Mouse (Mus musculus): ENCODE results near the gene Tbc1d19. TPM values are rescaled to one million over a fixed set of nuclear protein-coding genes. Genes with fewer than 3 reads are reported as not detected.
A peak's percentile ranks its signal among the peaks of the same experiment; 100 is the strongest.

The Tbc1d19 gene
- polyA plus RNA-seq (2015; fragmentation: Nextera tagmentation; extraction: Ambion mirVana): 69.1 and 69.3 TPM in 2 replicates

DNA sequence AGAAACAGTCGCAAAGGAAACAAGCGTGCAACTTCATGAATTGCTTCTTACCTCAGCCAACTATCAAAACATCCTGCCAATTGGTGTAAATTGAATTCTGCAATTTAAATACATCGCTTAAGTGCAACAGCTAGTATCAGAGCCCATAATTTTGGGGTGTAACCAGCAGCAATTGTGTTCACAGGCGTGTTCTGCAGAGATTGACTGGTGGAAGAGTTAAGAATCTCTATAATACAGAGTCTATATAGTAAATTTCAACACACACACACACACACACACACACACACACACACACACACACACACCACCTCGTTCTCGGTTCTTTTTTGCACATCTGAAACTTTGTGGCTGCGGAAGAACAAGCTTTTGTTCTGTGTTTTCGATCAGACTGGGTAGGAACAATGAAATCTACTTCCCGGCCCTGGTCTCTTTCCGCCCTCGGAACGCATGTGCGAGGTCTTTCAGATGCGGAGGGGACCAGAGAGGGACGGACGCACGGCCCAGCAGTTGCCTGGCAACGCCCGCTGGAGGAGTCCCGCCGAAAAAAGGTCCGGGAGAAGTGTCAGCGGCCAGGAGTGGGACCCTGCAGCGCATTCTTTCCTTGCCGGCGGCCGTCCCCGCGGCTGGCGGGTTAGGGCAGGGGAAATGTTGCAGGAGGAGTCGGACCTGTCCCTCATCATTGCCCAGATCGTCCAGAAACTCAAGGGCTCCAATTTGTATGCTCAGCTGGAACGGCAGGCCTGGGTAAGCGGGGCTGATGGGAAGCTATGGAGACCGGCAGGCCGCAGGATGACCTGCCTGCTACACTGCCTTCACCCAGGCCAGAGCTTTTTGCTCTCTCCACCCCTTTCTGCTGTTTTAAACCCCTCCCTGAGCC, at the start of gene Tbc1d19:
Tbc1d19 (plus strand) TSS at position 492 of the 877 bp plus-strand sequence.
- H3K27me3 ChIP-seq: 0 out of 2 replicates have a peak, but pooled peaks cover 6% of the 10 kb centered on the region
- peak within 1 kb of the TSS; percentile 76 for H3K27ac ChIP-seq
- H3K9me3 ChIP-seq: no peaks in the 10 kb centered on the region
- H3K36me3 ChIP-seq: no peaks in the 10 kb centered on the region
- H3K4me1 ChIP-seq (replicated peaks): peaks cover 24% of the 10 kb centered on the region
- 7% methylated on average over 36 of the region's 36 CpGs for WGBS
- ATAC-seq: peak; percentile 99
- peak within 1 kb of the TSS; percentile 73 for H3K4me2 ChIP-seq (replicated peaks)
- peak within 1 kb of the TSS; percentile 82 for H3K9ac ChIP-seq (replicated peaks)
- H3K4me3 ChIP-seq (replicated peaks): peak within 1 kb of the TSS; percentile 81

DNA sequence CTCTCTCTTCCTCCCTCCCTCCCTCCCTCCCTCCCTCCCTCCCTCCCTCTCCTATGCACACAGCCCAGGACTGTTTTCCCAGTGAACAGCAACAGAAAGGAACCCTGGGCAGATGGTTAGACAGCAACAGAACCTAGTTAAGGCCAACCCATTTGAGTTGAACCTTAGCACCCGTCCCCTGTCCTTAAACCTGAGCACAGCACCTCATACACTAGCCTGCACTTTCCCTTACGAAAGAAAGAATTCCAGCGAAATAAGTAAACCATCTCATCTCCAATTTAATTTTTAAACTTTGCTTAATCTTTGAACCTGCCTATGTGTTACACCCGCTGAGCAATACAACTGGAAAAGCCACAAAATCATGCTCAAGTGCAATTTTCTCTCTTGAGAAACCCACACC, 49.5 kb upstream of the Tbc1d19 start:
- H3K36me3 ChIP-seq: no peaks in the 10 kb centered on the region
- H3K9me3 ChIP-seq: no peaks in the 10 kb centered on the region
- no peak overlapping the region for H3K9ac ChIP-seq (replicated peaks)
- no peak overlapping the region for H3K4me2 ChIP-seq (replicated peaks)
- no peak overlapping the region for H3K27ac ChIP-seq
- WGBS: 96% methylated on average over 4 of the region's 4 CpGs
- H3K27me3 ChIP-seq: no peaks in the 10 kb centered on the region
- no peak overlapping the region for H3K4me3 ChIP-seq (replicated peaks)
- H3K4me1 ChIP-seq (replicated peaks): no peaks in the 10 kb centered on the region
- no peak for ATAC-seq

DNA sequence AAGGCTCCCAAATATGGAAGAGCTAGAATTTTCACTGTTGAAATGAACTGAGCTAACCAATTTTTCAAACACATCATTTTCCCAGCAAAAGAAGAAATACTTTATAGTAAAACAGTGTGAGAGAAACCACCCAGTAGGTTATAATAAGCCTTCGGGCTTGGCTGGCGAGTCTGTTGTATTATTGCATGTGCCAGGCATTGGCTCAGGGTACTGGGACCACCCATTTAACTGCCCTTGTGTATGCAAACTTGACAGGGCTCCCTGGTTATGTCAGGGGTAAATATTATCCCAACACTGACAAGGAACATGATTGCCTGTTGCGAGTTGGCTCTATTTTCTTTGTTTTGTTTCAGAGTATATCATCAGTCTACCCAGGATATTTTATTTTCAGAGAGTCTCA, 48.5 kb upstream of the Tbc1d19 start:
- ATAC-seq: no peak

DNA sequence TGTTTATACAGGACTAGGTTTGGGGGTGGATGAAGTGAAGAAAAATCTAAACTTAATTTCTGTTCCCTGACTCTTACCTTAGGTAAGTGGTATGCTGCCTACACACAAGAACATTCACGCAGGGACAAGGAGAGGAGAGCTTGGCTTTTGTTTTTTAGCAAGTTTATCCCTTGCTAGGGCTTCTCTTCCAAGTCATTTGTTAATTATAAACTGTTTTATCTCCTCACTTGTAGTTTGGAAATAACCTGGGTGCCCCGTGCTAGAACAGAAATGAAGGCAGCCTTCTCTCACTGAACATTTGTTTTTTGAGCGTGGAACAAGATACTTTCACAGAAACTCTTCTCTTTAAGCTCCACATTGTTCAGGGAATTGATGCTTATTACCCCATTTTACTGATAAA, 48.1 kb upstream of the Tbc1d19 start:
- no peak overlapping the region for H3K4me3 ChIP-seq (replicated peaks)

More for the DNA sequence above, 48.5 kb upstream of the Tbc1d19 start:
- Histone ChIP-seq H3K36me3 (no peaks in the 10 kb centered on the region), H3K9ac (replicated peaks) (no peak overlapping the region), H3K27ac (no peak overlapping the region), H3K9me3 (no peaks in the 10 kb centered on the region), H3K4me2 (replicated peaks) (no peak overlapping the region), H3K27me3 (no peaks in the 10 kb centered on the region), H3K4me3 (replicated peaks) (no peak overlapping the region), H3K4me1 (replicated peaks) (no peaks in the 10 kb centered on the region)
- 92% methylated on average over 3 of the region's 3 CpGs for WGBS

DNA sequence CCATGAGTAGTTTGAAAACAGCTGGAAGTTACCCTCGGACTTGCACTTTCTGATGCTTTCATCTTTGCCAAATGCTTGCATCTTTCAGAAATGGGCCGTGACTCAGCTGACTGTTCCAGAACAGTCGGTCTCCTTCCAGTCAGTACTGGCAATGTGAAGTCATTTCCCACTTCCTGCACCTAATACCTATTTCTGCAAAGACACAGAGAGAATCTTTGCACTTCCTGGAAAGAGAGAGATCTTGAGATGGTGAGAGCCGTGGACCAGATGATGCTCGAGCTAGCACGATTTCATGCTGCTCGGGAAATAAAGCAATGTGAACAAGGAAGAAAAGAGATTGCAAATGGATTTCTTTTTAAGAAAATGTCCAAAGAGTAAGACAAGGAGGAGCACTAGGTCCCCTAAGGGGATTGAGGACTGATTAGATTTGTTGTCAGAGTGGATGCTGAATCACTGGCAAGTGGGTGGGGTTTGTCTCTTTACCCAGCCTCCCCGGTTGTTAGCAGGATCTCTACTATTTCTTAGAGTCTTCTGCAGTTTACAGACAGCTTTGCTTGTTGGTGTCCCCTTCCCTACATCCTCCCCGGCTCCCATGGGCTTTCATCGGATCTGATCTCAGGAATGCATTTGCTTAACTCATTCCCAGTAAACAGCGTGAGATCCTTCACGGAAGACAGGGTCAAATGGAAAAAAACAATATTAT, 24.4 kb upstream of the Tbc1d19 start:
- H3K9ac ChIP-seq (replicated peaks): no peak overlapping the region
- H3K4me2 ChIP-seq (replicated peaks): no peak overlapping the region
- no peaks in the 10 kb centered on the region for H3K4me1 ChIP-seq (replicated peaks)
- no peak overlapping the region for H3K4me3 ChIP-seq (replicated peaks)
- no peaks in the 10 kb centered on the region for H3K27me3 ChIP-seq
- ATAC-seq: no peak
- no peak overlapping the region for H3K27ac ChIP-seq
- WGBS: 72% methylated on average over 12 of the region's 12 CpGs
- no peaks in the 10 kb centered on the region for H3K36me3 ChIP-seq
- no peaks in the 10 kb centered on the region for H3K9me3 ChIP-seq

More for the DNA sequence above, 48.1 kb upstream of the Tbc1d19 start:
- H3K27ac ChIP-seq: no peak overlapping the region
- H3K9me3 ChIP-seq: no peaks in the 10 kb centered on the region
- 94% methylated on average over 3 of the region's 3 CpGs for WGBS
- H3K27me3 ChIP-seq: no peaks in the 10 kb centered on the region
- no peaks in the 10 kb centered on the region for H3K36me3 ChIP-seq
- H3K9ac ChIP-seq (replicated peaks): no peak overlapping the region
- no peaks in the 10 kb centered on the region for H3K4me1 ChIP-seq (replicated peaks)
- no peak for ATAC-seq
- no peak overlapping the region for H3K4me2 ChIP-seq (replicated peaks)

DNA sequence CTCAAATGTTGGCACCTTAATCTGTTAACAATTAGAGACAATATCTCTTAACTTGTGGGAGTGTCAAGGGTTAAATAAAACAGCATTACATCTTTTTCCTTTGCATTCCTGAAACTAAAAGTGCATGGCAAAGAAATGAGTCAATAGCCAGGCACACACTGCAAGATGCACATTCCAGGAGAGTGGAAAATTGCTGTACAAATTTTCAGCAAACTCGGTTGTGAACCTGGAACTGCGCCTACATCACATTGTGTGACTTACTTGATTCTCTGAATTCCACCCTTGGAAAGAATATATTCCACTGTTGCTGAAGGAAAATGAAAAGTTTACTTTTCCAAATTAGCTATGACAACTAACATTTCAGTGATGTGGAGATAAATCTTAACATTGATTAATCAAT, 8.0 kb upstream of the Tbc1d19 start:
- Histone ChIP-seq H3K9me3 (no peaks in the 10 kb centered on the region), H3K4me3 (replicated peaks) (no peak overlapping the region), H3K9ac (replicated peaks) (no peak overlapping the region), H3K4me1 (replicated peaks) (no peaks in the 10 kb centered on the region), H3K27me3 (0 out of 2 replicates have a peak, but pooled peaks cover 5% of the 10 kb centered on the region), H3K27ac (no peak overlapping the region), H3K36me3 (no peaks in the 10 kb centered on the region), H3K4me2 (replicated peaks) (no peak overlapping the region)
- WGBS: 78% methylated on average over 2 of the region's 2 CpGs
- no peak for ATAC-seq

DNA sequence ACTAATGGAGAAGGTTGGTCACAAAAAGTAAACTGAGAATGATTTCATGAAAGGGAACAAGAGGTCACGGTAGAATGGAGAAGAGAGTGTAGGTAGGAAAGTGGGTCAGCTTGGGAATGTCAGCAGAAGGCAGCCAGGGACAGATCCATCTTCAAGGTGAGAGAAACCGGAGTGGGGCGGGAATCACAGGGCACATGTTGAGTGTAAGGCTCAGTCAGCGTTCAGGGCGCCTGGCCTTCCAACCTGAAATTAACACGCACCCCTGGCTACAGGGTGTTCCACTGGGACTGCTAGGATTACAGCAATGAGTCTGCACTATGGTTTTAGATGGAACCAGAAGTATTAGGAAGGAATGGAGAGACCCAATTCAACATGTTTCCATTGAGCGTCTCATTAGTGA, 10.3 kb downstream of the Tbc1d19 start:
- Histone ChIP-seq H3K4me1 (replicated peaks) (0 out of 2 replicates have a peak, but pooled peaks cover 3% of the 10 kb centered on the region), H3K27ac (no peak overlapping the region), H3K4me3 (replicated peaks) (no peak overlapping the region), H3K27me3 (no peaks in the 10 kb centered on the region), H3K4me2 (replicated peaks) (no peak overlapping the region), H3K36me3 (no peaks in the 10 kb centered on the region), H3K9ac (replicated peaks) (no peak overlapping the region), H3K9me3 (no peaks in the 10 kb centered on the region)
- ATAC-seq: no peak
- 92% methylated on average over 7 of the region's 7 CpGs for WGBS

DNA sequence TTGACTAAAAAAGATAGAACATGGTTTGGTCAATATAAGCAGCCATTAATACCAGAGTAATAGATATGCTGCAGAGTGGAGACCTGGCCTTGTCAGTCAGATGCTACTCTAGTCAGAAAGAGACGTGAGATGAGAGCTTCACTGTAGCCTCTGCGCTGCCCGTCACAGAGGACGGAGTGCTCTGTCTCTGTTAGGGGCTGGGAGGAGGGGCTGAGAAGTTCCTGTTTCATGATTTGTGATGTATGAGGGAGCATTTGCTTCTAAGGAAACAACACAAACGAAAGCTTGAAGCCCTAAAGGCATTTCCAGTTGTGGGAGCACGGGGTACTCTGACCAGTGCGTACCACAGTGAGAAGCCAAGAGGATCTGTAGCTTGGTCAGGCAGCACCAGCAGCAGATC, 16.5 kb downstream of the Tbc1d19 start:
- Histone ChIP-seq H3K9me3 (no peaks in the 10 kb centered on the region), H3K27me3 (no peaks in the 10 kb centered on the region), H3K9ac (replicated peaks) (no peak overlapping the region), H3K36me3 (peaks cover 10% of the 10 kb centered on the region), H3K4me2 (replicated peaks) (no peak overlapping the region), H3K4me1 (replicated peaks) (no peaks in the 10 kb centered on the region), H3K4me3 (replicated peaks) (no peak overlapping the region), H3K27ac (no peak overlapping the region)
- 83% methylated on average over 7 of the region's 7 CpGs for WGBS
- no peak for ATAC-seq

DNA sequence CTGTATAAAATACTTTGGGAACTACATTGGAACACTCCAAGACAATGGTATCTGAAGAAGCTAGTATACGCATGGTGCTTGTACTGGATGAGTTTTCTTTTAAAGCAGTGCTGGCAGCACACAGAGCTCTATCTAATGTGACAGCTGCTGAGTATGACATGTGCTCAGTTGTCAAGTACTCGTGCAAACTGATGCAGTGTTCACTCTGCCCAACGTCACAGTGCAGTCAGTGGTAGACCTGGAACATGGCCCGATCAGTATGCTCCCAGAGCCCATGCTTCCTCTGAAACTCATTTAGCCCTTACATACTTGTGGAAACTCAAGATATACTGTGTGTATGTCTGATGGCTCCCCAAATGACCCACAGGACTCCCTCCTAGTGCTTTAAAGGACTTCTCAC, 25.1 kb downstream of the Tbc1d19 start:
- ATAC-seq: no peak
- no peaks in the 10 kb centered on the region for H3K4me1 ChIP-seq (replicated peaks)
- H3K4me3 ChIP-seq (replicated peaks): no peak overlapping the region
- no peaks in the 10 kb centered on the region for H3K27me3 ChIP-seq
- H3K9ac ChIP-seq (replicated peaks): no peak overlapping the region
- H3K36me3 ChIP-seq: peaks cover 36% of the 10 kb centered on the region
- no peaks in the 10 kb centered on the region for H3K9me3 ChIP-seq
- H3K4me2 ChIP-seq (replicated peaks): no peak overlapping the region
- no peak overlapping the region for H3K27ac ChIP-seq
- 93% methylated on average over 4 of the region's 4 CpGs for WGBS

DNA sequence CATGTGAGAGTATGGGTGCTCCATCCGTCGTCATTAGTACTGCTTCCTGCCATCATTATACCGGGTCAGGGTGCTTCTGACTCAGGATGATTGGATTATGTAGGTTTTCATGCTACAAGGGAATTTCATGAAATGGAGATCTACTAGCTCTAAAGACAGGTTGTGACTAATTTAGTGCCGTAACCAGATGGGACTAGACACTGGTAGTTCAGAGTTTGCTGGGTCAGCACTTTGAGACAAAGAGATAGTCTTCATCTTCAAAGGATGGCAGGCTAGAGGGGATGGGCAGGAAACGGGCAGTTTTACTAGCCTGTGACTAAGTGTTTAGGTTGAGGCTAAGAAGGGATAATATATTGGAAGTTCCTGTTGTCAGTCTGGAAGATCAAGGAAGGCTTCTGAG, 31.9 kb downstream of the Tbc1d19 start:
- H3K27me3 ChIP-seq: no peaks in the 10 kb centered on the region
- no peak overlapping the region for H3K27ac ChIP-seq
- H3K9ac ChIP-seq (replicated peaks): no peak overlapping the region
- H3K4me1 ChIP-seq (replicated peaks): no peaks in the 10 kb centered on the region
- WGBS: 90% methylated on average over 5 of the region's 5 CpGs
- no peak overlapping the region for H3K4me3 ChIP-seq (replicated peaks)
- ATAC-seq: no peak
- no peaks in the 10 kb centered on the region for H3K9me3 ChIP-seq
- peaks cover 12% of the 10 kb centered on the region for H3K36me3 ChIP-seq
- H3K4me2 ChIP-seq (replicated peaks): no peak overlapping the region

DNA sequence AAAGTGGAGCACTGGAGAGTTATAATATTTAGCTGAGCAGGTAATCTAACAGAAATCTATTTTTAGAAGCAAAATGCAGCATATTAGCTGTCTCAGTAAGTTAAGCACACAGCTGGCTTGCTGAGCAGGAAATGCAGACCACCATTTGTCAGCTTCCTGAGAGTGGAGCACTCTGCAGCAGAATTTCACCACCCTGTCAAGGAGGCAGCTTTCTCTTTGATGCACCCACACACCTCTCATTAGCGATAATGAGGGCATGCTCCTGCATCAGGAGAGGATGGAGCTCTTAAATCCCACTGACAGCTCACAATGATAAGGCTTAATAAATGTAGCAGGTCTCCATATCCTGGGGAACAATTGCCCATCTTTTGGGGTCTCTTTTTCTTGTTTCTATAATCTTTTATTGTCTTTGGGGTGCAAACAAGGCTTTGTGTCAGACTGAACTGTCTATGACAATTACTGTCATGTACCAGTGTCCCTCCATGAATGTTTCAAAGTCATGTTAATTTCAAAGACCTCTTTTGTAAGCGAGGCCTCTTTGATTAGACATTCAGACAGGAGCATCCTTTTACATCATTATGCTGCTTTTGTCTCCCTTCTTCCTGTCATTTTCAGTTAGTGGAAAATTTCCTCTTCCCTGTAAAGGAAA, 39.0 kb downstream of the Tbc1d19 start:
- Histone ChIP-seq H3K27me3 (no peaks in the 10 kb centered on the region), H3K27ac (peak overlapping the region; percentile 60), H3K4me1 (replicated peaks) (peaks cover 17% of the 10 kb centered on the region), H3K4me2 (replicated peaks) (no peak overlapping the region), H3K4me3 (replicated peaks) (no peak overlapping the region), H3K36me3 (peaks cover 11% of the 10 kb centered on the region), H3K9me3 (no peaks in the 10 kb centered on the region), H3K9ac (replicated peaks) (no peak overlapping the region)
- peak; percentile 94 for ATAC-seq
- WGBS: 62% methylated on average over 2 of the region's 2 CpGs

DNA sequence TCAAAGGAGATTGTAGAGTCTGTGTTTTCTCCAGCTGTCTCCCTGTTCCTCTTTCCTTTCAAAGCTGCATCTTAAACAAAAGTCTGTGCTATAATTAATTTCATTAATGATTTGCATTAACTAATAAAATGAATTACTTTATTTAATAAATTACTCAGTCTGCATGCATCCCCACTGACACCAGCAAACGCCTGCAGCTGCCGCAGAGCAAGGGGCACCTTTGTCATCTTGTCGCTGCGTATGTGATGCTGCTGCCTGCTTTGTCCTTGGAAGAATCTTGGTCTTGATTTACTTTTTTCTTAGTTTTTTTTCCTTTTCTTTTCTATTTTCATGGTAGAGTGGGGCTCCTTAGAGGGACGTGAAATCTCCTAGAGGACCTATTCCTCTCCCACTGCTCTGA, 43.2 kb downstream of the Tbc1d19 start:
- H3K9ac ChIP-seq (replicated peaks): no peak overlapping the region
- H3K27ac ChIP-seq: peak overlapping the region; percentile 52
- H3K4me2 ChIP-seq (replicated peaks): no peak overlapping the region
- H3K9me3 ChIP-seq: no peaks in the 10 kb centered on the region
- H3K36me3 ChIP-seq: peaks cover 12% of the 10 kb centered on the region
- ATAC-seq: peak; percentile 34; the same call in 1 of the 2 replicates
- no peaks in the 10 kb centered on the region for H3K27me3 ChIP-seq
- WGBS: 56% methylated on average over 5 of the region's 5 CpGs
- H3K4me3 ChIP-seq (replicated peaks): no peak overlapping the region
- peaks cover 15% of the 10 kb centered on the region for H3K4me1 ChIP-seq (replicated peaks)

Data from midbrain, embryonic 13.5 days (tissue).